Mouse (Mus musculus) hindbrain, embryonic 14.5 days (tissue): Measurements from ENCODE around the gene Pde6b. TPM values are rescaled to one million over a fixed set of nuclear protein-coding genes. Genes with fewer than 3 reads are reported as not detected.

Experiments used
- ATAC-seq: fragments of 200-750 bp; cut with Nextera tagmentation; 2 replicates; pipeline ENCODE4 v1.8.0; 2017; ENCODE audit warnings: moderate number of reproducible peaks, mild to moderate bottlenecking, moderate TSS enrichment, moderate library complexity; ENCODE audit not compliant: low FRiP score
- DNase-seq: peaks from one replicate; pipeline ENCODE4 v3.0.0-alpha.2; 2015; ENCODE audit warnings: low spot score
- H3K27ac ChIP-seq: fragments of 300-500 bp; sonication (generic); 2 replicates; pipeline ENCODE4 v1.5.1; 2014; ENCODE audit warnings: mild to moderate bottlenecking, moderate library complexity
- H3K27me3 ChIP-seq: fragments of 300-500 bp; sonication (generic); 2 replicates; pipeline ENCODE4 v1.6.1; 2014; ENCODE audit warnings: mild to moderate bottlenecking, low read length, mixed read lengths; ENCODE audit not compliant: control insufficient read depth, insufficient read depth
- H3K36me3 ChIP-seq: fragments of 300-500 bp; sonication (generic); replicated peaks from 2 replicates; pipeline ENCODE4 v1.6.1; 2014; ENCODE audit not compliant: control insufficient read depth, insufficient read depth
- H3K4me1 ChIP-seq: fragments of 300-500 bp; sonication (generic); replicated peaks from 2 replicates; pipeline ENCODE4 v1.6.1; 2014; ENCODE audit warnings: antibody characterized with exemption, low read length, mixed read lengths; ENCODE audit not compliant: control insufficient read depth, insufficient read depth
- H3K4me2 ChIP-seq: fragments of 300-500 bp; sonication (generic); replicated peaks from 2 replicates; pipeline ENCODE4 v1.6.1; 2014; ENCODE audit warnings: mild to moderate bottlenecking, moderate library complexity
- H3K4me3 ChIP-seq: fragments of 300-500 bp; sonication (generic); replicated peaks from 2 replicates; pipeline ENCODE4 v1.5.1; 2014; ENCODE audit warnings: mild to moderate bottlenecking, low read length
- H3K9ac ChIP-seq: fragments of 300-500 bp; sonication (generic); 2 replicates; pipeline ENCODE4 v1.6.1; 2014
- H3K9me3 ChIP-seq: fragments of 300-500 bp; sonication (generic); 2 replicates; pipeline ENCODE4 v1.6.1; 2016; ENCODE audit warnings: low read length; ENCODE audit not compliant: control insufficient read depth
- WGBS: fragments of 180-500 bp; shearing (Covaris S2); extraction: QIAGEN DNeasy Blood & Tissue Kit; methylation state at CpG from one replicate; pipeline ENCODE4 v1.1.7; 2014; 5-methylcytosine and 5-hydroxymethylcytosine counted together
- polyA plus RNA-seq: library from polyadenylated mRNA; unstranded; fragments of >200 nt; fragmentation: Nextera tagmentation; extraction: Ambion mirVana; gene quantifications from 2 replicates; pipeline ENCODE4 v1.2.1, GENCODE M21; 2014

Pde6b gene
- polyA plus RNA-seq, 1 experiment from 2014 or later = 0.28 TPM

DNA sequence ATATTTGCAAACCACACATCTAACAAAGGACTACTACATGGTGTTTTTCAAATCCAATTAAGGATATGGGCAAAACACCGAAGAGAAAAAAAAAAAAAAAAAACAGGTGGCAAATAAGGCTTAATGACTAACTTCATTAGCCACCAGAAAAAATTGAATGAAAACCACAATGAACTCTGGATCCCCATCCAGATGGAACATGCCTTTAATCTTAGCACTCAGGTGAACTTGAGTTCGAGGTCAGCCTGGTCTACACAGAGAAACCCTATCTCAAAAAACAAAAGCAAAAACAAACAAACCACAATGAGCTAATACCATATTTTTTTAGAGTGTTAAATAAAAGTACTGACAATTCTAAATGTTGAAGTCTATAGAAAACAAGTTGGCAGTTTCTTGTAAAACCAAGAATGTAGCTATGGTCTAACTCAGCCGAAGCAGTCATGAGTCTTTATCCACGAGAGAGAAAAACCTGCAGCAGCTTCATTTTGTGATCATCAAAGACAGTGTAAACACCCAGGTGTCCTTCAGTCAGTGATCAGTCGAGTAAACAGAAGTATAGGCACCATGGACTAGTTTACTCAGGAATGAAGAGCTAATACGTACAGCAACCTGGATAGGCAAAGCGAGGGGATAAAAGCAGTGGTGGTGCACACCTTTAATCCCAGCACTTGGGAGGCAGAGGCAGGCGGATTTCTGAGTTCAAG is 62.8 kb downstream of the Pde6b start:
- no peaks in the 10 kb centered on the region for H3K4me1 ChIP-seq
- H3K36me3 ChIP-seq = no peaks in the 10 kb centered on the region
- no peak overlapping the region for H3K27ac ChIP-seq
- peaks cover 12% of the 10 kb centered on the region; the same call in 1 of the 2 replicates for H3K27me3 ChIP-seq
- no peaks in the 10 kb centered on the region for H3K9me3 ChIP-seq
- H3K4me3 ChIP-seq = no peak overlapping the region
- ATAC-seq = no peak
- no peak for DNase-seq
- H3K4me2 ChIP-seq = no peak overlapping the region
- no peak overlapping the region for H3K9ac ChIP-seq
- WGBS = 82% methylated on average over 8 of the region's 8 CpGs

DNA sequence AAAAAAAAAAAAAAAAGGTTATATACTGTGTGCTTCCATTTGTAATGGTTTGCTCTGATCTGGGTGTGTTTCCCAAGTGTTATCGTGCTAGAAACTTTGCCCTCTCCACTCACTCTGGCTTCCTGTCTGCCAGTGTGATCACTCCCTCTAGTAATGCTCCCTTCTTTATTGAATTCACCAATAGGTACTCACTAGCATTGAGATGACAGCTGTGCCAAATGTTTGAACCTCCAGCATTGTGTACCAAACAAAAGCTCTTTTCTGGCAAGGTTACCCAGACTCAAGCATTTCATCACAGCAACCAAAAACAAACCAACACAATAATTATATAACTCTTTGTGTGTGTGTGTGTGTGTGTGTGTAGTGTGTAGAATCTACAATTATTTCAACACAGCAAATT is 63.4 kb downstream of the Pde6b start:
- H3K36me3 ChIP-seq = no peaks in the 10 kb centered on the region
- H3K4me3 ChIP-seq = no peak overlapping the region
- no peak overlapping the region for H3K27ac ChIP-seq
- 92% methylated on average over 1 of the region's 1 CpGs for WGBS
- DNase-seq = no peak
- H3K9me3 ChIP-seq = no peaks in the 10 kb centered on the region
- no peak overlapping the region for H3K4me2 ChIP-seq
- peaks cover 12% of the 10 kb centered on the region; the same call in 1 of the 2 replicates for H3K27me3 ChIP-seq
- H3K9ac ChIP-seq = no peak overlapping the region
- no peaks in the 10 kb centered on the region for H3K4me1 ChIP-seq
- no peak for ATAC-seq

DNA sequence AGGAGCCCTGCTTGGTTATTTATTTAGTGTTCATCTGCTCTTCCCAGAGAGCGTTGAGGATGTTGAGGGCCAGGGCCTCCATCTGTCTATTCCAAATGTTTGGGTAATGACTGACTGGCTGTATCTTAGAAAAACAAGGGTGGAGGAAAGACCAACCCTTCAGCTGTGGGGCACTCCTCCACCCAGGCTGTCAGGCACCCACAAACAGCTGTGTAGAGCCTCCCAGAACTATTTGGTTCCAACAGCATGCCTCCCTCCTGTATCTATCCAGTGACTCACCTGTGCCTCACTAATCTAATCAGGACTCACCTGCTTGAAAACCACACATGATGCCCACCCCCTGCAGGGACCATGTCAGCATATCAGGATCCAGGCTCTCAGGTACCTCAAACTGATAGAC is 64.2 kb downstream of the Pde6b start:
- H3K27ac ChIP-seq = no peak overlapping the region
- no peak overlapping the region for H3K4me2 ChIP-seq
- H3K36me3 ChIP-seq = no peaks in the 10 kb centered on the region
- H3K4me1 ChIP-seq = no peaks in the 10 kb centered on the region
- WGBS = 83% methylated on average over 1 of the region's 1 CpGs
- peaks cover 12% of the 10 kb centered on the region; the same call in 1 of the 2 replicates for H3K27me3 ChIP-seq
- H3K4me3 ChIP-seq = no peak overlapping the region
- H3K9ac ChIP-seq = no peak overlapping the region
- no peak for DNase-seq
- no peak for ATAC-seq
- H3K9me3 ChIP-seq = no peaks in the 10 kb centered on the region

DNA sequence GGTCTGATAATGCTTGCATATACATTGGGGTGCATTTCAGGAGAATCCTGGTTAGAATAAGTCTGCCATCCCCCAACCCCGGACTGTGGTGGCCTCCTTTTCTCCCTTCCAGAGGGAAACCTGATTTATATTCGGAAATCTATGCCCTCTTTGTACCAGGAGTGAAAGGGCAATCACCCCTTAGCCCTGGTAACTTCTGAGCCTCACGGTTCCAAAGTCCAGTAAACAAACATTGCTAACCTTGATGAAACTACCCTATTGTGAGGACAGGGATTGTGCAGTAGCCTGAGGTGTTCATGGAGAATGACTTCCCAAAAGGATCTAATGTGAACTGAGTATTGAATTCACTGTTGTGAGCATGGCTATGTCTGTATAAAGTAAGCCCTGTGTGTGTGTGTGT is 65.9 kb downstream of the Pde6b start:
- Histone ChIP-seq H3K9me3 (no peaks in the 10 kb centered on the region), H3K4me1 (no peaks in the 10 kb centered on the region), H3K27ac (no peak overlapping the region), H3K9ac (no peak overlapping the region), H3K4me2 (no peak overlapping the region), H3K4me3 (no peak overlapping the region), H3K36me3 (no peaks in the 10 kb centered on the region), H3K27me3 (peaks cover 12% of the 10 kb centered on the region; the same call in 1 of the 2 replicates)
- WGBS = 35% methylated on average over 3 of the region's 3 CpGs
- no peak for DNase-seq
- ATAC-seq = no peak

DNA sequence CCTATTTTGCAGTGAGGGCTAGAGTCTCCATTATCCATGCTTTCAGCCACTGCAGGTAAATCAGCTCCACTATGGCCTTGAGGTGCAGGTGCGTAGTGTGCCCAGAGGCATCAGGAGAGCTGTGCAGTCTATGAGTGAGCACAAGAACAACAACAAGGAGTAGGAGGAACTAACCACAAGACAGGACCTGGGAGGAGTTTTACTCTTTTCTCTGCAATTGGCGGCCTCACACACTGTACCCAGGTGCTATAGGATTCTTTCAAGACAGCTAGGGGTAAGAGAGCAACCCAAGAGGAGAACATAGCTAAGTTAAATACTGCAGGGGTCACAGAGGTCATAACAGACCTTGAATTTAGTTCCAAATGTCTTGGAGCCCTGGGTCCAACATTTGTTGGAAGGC is 70.5 kb downstream of the Pde6b start:
- Histone ChIP-seq H3K4me2 (no peak overlapping the region), H3K9me3 (no peaks in the 10 kb centered on the region), H3K36me3 (no peaks in the 10 kb centered on the region), H3K4me1 (peaks cover 18% of the 10 kb centered on the region), H3K4me3 (no peak overlapping the region), H3K27ac (no peak overlapping the region), H3K9ac (no peak overlapping the region), H3K27me3 (peaks cover 13% of the 10 kb centered on the region)
- DNase-seq (no peak), ATAC-seq (no peak)
- 72% methylated on average over 2 of the region's 2 CpGs for WGBS

DNA sequence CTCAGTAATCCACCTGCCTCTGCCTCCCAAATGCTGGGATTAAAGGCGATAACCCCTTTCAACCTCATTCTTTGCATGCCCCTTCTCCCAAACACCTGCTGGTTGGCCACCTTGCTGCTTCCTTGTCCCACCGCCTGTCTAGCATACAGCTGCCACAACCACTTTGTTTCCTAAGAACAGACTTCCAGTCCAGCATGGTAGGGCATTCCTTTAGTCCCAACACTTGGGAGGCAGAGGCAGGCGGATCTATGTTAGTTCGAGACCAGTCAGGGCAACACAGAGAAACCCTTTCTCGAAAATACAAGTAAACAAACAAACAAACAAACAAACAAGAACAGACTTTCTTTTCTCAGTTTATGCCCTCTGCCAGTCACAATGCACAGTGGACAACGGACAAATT is 72.3 kb downstream of the Pde6b start:
- 43% methylated on average over 6 of the region's 6 CpGs for WGBS
- DNase-seq (no peak), ATAC-seq (no peak)

DNA sequence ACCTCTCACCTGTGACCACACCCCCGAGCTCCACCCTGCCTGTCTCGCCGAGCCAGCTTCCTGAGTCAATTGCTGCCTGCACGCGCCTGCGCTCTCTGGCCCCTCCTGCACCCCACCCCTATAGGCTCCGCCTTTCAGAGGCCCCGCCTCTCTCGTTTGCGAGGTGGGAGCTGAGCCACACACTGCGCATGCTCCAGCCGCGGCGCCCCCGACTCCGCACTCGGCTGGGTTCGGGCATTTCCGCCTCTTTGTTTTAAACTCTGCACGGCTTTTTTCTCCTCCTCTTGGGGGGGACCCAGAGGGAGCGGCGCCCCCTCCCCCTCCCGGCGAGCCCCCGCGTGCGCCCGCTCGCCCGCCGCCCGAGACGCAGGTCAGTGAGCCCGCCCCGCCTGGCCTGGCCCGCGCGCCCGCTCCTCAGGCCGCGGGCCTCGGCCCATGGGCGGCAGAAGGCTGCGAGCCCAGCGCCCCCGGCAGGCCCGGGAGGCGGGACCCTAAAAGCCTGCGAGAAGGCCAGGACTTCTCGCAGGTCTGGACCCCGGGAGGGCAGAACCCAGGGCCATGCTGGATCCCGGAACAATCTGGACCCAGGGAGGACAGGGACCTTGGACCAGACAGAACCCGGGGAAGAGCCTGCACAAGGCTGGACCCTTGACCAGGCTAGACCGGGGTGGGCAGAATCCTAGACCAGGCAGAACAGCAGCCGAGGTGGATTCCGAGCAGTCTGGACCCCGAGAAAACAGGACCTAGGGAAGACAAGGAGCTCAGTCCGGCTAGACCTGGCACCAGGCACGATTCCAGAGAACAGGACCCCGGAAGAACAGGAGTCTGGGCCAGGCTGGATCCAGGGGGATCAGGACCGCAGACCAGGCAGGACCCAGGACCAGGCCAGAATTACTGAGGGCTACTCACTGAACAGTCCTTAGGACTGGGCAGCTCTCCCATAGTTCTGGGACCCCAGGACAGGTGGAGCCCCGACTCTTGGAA is 73.2 kb downstream of the Pde6b start, which contains the start of gene Pcgf3:
Gene Pcgf3, plus strand, starts transcription at position 151 of the 984 bp plus-strand sequence.
- DNase-seq (peak; percentile 97), ATAC-seq (peak; percentile 96)
- Histone ChIP-seq H3K4me3 (peak within 1 kb of the TSS; percentile 83), H3K27me3 (peaks cover 13% of the 10 kb centered on the region), H3K4me1 (peaks cover 32% of the 10 kb centered on the region), H3K4me2 (peak within 1 kb of the TSS; percentile 95), H3K36me3 (no peaks in the 10 kb centered on the region), H3K27ac (peak within 1 kb of the TSS; percentile 82), H3K9me3 (no peaks in the 10 kb centered on the region), H3K9ac (peak within 1 kb of the TSS; percentile 97)
- WGBS = under 1% methylated on average over 61 of the region's 62 CpGs

More for the DNA sequence above, 72.3 kb downstream of the Pde6b start:
- Histone ChIP-seq H3K27me3 (peaks cover 13% of the 10 kb centered on the region), H3K9ac (peak overlapping the region; percentile 46), H3K4me3 (peak overlapping the region; percentile 83), H3K27ac (no peak overlapping the region), H3K4me1 (peaks cover 28% of the 10 kb centered on the region), H3K9me3 (no peaks in the 10 kb centered on the region), H3K4me2 (peak overlapping the region; percentile 95), H3K36me3 (no peaks in the 10 kb centered on the region)

DNA sequence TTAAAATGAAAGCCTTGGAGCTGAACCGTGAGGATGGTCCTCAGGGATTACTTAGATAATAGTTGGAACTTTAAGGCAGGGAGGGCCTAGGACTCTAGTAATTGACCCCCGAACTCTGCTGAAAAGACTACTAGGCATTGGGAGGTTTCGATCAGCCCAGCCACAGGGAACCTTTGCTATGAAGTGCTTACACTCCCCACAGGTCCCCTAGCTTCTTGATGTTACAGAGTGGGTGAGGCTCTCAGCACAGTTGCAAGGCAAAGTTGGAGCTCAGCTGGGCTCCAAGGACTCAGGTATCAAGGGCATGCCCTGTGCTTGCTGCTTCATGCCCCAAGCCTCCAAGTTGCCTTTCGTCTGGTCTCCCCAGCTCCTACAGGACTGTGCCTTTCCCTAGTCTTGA is 74.3 kb downstream of the Pde6b start:
- no peaks in the 10 kb centered on the region for H3K9me3 ChIP-seq
- H3K4me3 ChIP-seq = peak overlapping the region; percentile 83
- ATAC-seq = no peak
- H3K9ac ChIP-seq = peak overlapping the region; percentile 97
- H3K4me2 ChIP-seq = peak overlapping the region; percentile 95
- no peak for DNase-seq
- H3K27ac ChIP-seq = no peak overlapping the region; the same call in 1 of the 2 replicates
- peaks cover 32% of the 10 kb centered on the region for H3K4me1 ChIP-seq
- no peaks in the 10 kb centered on the region for H3K36me3 ChIP-seq
- peaks cover 13% of the 10 kb centered on the region for H3K27me3 ChIP-seq
- 48% methylated on average over 4 of the region's 4 CpGs for WGBS
